Mouse (Mus musculus) forebrain, embryonic 16.5 days (tissue): ENCODE data around the gene Gnai2. TPM values are rescaled to one million over a fixed set of nuclear protein-coding genes. Genes with fewer than 3 reads are reported as not detected.

ENCODE experiments used
- ATAC-seq: fragments of 200-750 bp; cut with Nextera tagmentation; 2 replicates; pipeline ENCODE4 v1.8.0; 2017; ENCODE audit warnings: mild to moderate bottlenecking, moderate library complexity
- H3K27ac ChIP-seq: fragments of 300-500 bp; sonication (generic); 2 replicates; pipeline ENCODE4 v1.5.1; 2014; ENCODE audit warnings: low read length, control low read depth
- H3K27me3 ChIP-seq: fragments of 300-500 bp; sonication (generic); replicated peaks from 2 replicates; pipeline ENCODE4 v1.6.1; 2014; ENCODE audit warnings: low read length; ENCODE audit not compliant: control insufficient read depth, insufficient read depth
- H3K36me3 ChIP-seq: fragments of 300-500 bp; sonication (generic); 2 replicates; pipeline ENCODE4 v1.6.1; 2014; ENCODE audit not compliant: control insufficient read depth, insufficient read depth
- H3K4me1 ChIP-seq: fragments of 300-500 bp; sonication (generic); replicated peaks from 2 replicates; pipeline ENCODE4 v1.6.1; 2014; ENCODE audit warnings: low read length; ENCODE audit not compliant: control insufficient read depth, insufficient read depth
- H3K4me2 ChIP-seq: fragments of 300-500 bp; sonication (generic); 2 replicates; pipeline ENCODE4 v1.6.1; 2014; ENCODE audit warnings: mild to moderate bottlenecking, low read length, control low read depth
- H3K4me3 ChIP-seq: fragments of 300-500 bp; sonication (generic); replicated peaks from 2 replicates; pipeline ENCODE4 v1.5.1; 2014; ENCODE audit warnings: mild to moderate bottlenecking, low read length, control low read depth
- H3K9ac ChIP-seq: fragments of 300-500 bp; sonication (generic); replicated peaks from 2 replicates; pipeline ENCODE4 v1.6.1; 2014; ENCODE audit warnings: low read depth, low read length, control low read depth
- H3K9me3 ChIP-seq: fragments of 300-500 bp; sonication (generic); 2 replicates; pipeline ENCODE4 v1.6.1; 2016; ENCODE audit warnings: low read length; ENCODE audit not compliant: control insufficient read depth
- WGBS: fragments of 180-500 bp; shearing (Covaris S2); extraction: QIAGEN DNeasy Blood & Tissue Kit; methylation state at CpG from one replicate; pipeline ENCODE4 v1.1.7; 2014; 5-methylcytosine and 5-hydroxymethylcytosine counted together
- polyA plus RNA-seq: library from polyadenylated mRNA; unstranded; fragments of >200 nt; fragmentation: Nextera tagmentation; extraction: Ambion mirVana; gene quantifications from 2 replicates; pipeline ENCODE4 v1.2.1, GENCODE M21; 2015

The Gnai2 gene
- polyA plus RNA-seq, 1 experiment from 2014 or later = 299 TPM

DNA sequence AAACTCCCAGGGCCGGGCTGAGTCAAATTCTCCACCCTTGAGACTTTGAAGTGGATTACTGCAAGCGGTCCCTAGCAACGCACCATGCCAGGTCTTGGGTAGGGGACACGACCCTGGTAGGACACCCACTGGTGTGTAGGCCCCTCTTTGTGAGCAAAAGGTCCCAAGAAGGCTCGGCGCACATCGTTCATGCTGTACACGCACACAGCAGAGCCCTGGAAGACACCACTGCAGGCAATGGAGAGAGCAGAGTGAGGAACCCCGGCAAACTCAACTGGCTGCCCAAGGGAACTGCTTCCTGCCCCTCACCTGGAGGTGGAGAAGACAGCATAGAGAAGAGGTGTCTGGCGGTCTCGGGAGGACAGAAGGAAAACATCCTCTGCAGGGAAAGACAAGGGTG, 33.9 kb downstream of the Gnai2 start:
- ATAC-seq = no peak
- H3K36me3 ChIP-seq = no peaks in the 10 kb centered on the region
- no peak overlapping the region for H3K4me3 ChIP-seq
- no peak overlapping the region for H3K9ac ChIP-seq
- H3K27me3 ChIP-seq = no peaks in the 10 kb centered on the region
- peaks cover 9% of the 10 kb centered on the region for H3K4me1 ChIP-seq
- no peaks in the 10 kb centered on the region for H3K9me3 ChIP-seq
- no peak overlapping the region for H3K4me2 ChIP-seq
- 91% methylated on average over 11 of the region's 11 CpGs for WGBS
- no peak overlapping the region for H3K27ac ChIP-seq

- Histone ChIP-seq H3K4me1 (peaks cover 9% of the 10 kb centered on the region), H3K36me3 (no peaks in the 10 kb centered on the region), H3K27ac (no peak overlapping the region), H3K9me3 (no peaks in the 10 kb centered on the region), H3K27me3 (no peaks in the 10 kb centered on the region), H3K4me2 (no peak overlapping the region), H3K4me3 (no peak overlapping the region), H3K9ac (no peak overlapping the region; the same call in 1 of the 2 replicates)
- no peak for ATAC-seq
- WGBS = 80% methylated on average over 12 of the region's 12 CpGs
These were observed 34.4 kb downstream of the Gnai2 start for GRCm38 (mm10) chr9:107600745-107601144.

DNA sequence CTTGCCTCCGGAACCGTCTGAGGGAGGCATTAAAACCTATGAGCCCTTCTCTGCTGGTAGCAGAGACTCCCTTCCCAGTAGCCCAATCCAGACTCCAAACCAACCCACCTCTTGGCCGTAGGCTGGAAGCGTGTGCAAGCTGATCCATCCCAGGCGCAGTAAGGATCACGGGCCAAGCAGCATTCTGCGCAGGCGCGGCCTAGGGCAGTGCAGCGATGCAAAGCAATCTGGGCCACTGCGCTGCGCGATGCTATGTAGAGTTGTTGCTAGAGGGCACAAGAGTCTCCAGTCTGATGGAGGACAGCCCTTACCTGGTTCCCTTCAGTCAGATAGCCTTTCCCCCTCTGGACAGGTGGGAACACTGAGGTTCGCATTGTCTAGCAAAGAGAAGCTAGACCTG, 35.3 kb downstream of the Gnai2 start:
- ATAC-seq = no peak
- Histone ChIP-seq H3K9ac (peak overlapping the region; percentile 5; the same call in 1 of the 2 replicates), H3K4me1 (peaks cover 7% of the 10 kb centered on the region), H3K27me3 (no peaks in the 10 kb centered on the region), H3K9me3 (no peaks in the 10 kb centered on the region), H3K27ac (no peak overlapping the region), H3K4me2 (no peak overlapping the region), H3K36me3 (no peaks in the 10 kb centered on the region), H3K4me3 (no peak overlapping the region)
- 77% methylated on average over 14 of the region's 14 CpGs for WGBS

DNA sequence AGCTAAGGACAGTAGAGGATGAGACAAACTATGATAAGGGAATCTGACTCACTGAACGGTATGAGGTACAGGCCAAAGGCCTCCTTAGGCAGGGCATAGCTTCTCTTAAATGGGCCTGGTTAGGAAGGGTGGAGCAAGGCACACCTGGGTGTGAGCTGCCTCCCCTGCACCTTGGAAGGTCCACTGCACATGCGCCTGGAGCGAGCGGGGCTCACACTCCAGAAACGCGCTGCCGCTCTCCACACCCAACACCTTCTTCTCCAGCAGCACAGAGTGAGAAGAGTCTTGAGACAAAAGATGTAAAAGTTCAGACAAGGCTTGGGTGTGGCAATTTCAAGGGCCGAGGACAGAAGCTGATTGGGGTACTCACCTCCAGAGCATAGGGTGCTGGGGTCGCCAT, 35.7 kb downstream of the Gnai2 start:
- H3K27ac ChIP-seq = no peak overlapping the region
- no peak overlapping the region for H3K4me2 ChIP-seq
- H3K9ac ChIP-seq = no peak overlapping the region; the same call in 1 of the 2 replicates
- ATAC-seq = no peak
- WGBS = 93% methylated on average over 9 of the region's 9 CpGs
- H3K9me3 ChIP-seq = no peaks in the 10 kb centered on the region
- no peaks in the 10 kb centered on the region for H3K36me3 ChIP-seq
- peaks cover 4% of the 10 kb centered on the region for H3K4me1 ChIP-seq
- H3K27me3 ChIP-seq = no peaks in the 10 kb centered on the region
- no peak overlapping the region for H3K4me3 ChIP-seq

- Histone ChIP-seq H3K4me1 (peaks cover 4% of the 10 kb centered on the region), H3K9ac (no peak overlapping the region), H3K27ac (no peak overlapping the region), H3K4me3 (no peak overlapping the region), H3K4me2 (no peak overlapping the region), H3K9me3 (no peaks in the 10 kb centered on the region), H3K36me3 (no peaks in the 10 kb centered on the region), H3K27me3 (no peaks in the 10 kb centered on the region)
- ATAC-seq = no peak
- 82% methylated on average over 5 of the region's 5 CpGs for WGBS
These were observed 36.8 kb downstream of the Gnai2 start for GRCm38 (mm10) chr9:107598385-107598784.

DNA sequence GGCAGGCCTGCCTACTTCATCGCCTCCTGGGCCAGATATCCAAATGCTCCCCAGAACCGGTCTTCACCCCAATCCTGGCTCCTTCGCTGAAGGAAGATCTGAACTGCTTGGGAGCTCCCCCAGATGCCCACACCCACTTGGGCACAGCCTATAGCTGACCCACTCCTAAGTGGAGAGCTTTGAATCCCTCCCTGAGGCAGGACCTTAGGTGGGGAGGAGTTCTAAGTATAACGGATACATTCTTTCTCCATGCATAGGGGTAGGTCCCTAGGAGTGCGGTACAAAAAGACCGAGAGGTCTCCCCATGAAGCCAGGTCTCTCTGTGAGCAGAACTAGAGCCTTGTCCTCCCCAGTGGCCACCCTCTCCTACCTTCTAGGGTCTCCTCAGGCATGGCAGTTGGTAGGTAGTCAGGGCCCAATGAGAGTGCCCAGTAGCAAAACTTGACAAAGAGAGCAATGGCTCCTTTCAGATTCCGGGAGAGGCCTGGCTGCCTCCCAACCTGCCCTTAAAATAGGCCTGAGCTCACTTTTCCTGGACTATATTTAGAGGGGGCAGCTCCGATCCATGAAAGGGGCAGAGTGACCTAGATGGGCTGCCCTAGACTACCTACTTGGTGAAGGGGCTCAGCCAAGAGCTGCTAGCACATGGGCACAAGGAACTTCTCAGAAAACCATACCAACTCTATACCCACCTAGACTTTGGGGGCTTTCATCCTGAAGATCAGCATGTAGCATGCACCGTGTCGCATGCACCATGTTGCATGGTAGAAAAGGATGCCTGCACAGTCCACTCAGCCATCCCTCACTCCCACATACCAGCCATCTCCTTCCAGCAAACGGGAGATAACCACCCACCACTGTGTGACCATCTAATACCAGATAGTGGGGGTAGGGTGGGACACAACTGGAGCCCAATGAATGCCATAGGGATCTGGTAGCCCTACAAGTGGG, 38.3 kb downstream of the Gnai2 start:
- Histone ChIP-seq H3K27ac (no peak overlapping the region), H3K36me3 (peaks cover 4% of the 10 kb centered on the region), H3K4me2 (no peak overlapping the region), H3K27me3 (no peaks in the 10 kb centered on the region), H3K9ac (no peak overlapping the region), H3K9me3 (no peaks in the 10 kb centered on the region), H3K4me3 (no peak overlapping the region), H3K4me1 (no peaks in the 10 kb centered on the region)
- ATAC-seq = no peak
- WGBS = 86% methylated on average over 11 of the region's 11 CpGs

DNA sequence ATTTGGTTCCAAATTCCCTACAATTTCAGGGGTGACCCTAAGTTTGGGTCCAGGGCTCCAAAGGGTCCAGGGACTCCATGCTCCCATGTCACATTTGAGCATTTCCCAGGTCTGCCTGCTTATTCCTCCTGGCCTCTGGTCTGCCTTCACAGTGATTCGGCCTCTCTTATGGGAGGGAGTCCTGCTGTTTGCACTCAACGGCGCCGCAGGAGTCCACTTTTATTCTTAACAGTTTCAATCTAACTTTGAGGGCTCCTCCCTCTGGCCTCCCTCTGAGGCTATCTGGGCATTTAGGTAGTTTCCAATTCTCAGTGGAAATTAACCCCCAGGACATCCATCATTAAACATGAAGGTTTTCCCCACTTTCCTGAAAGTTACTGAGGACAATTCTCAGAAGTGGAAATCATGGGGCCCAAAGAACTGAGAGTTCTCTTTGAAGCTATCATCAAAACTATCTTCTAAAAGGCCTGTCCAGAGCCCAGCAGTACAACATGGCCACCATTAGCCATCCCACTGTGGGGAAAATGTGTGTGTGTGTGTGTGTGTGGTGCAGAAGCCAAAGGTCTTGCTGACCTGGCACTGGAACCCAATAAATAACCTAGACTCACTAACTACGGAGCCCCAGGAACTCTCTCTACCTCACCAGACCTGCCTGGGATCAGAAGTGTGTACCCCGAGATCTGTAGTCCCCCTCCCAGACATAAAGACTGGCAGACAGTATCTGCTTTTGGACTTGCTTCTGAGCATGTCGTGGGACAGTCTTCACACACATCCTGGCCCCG, 40.7 kb downstream of the Gnai2 start:
- H3K27me3 ChIP-seq = no peaks in the 10 kb centered on the region
- no peaks in the 10 kb centered on the region for H3K4me1 ChIP-seq
- no peak overlapping the region for H3K9ac ChIP-seq
- no peak overlapping the region for H3K4me2 ChIP-seq
- H3K9me3 ChIP-seq = no peaks in the 10 kb centered on the region
- WGBS = 75% methylated on average over 8 of the region's 8 CpGs
- no peak overlapping the region for H3K4me3 ChIP-seq
- ATAC-seq = no peak
- H3K27ac ChIP-seq = no peak overlapping the region
- H3K36me3 ChIP-seq = peaks cover 5% of the 10 kb centered on the region

DNA sequence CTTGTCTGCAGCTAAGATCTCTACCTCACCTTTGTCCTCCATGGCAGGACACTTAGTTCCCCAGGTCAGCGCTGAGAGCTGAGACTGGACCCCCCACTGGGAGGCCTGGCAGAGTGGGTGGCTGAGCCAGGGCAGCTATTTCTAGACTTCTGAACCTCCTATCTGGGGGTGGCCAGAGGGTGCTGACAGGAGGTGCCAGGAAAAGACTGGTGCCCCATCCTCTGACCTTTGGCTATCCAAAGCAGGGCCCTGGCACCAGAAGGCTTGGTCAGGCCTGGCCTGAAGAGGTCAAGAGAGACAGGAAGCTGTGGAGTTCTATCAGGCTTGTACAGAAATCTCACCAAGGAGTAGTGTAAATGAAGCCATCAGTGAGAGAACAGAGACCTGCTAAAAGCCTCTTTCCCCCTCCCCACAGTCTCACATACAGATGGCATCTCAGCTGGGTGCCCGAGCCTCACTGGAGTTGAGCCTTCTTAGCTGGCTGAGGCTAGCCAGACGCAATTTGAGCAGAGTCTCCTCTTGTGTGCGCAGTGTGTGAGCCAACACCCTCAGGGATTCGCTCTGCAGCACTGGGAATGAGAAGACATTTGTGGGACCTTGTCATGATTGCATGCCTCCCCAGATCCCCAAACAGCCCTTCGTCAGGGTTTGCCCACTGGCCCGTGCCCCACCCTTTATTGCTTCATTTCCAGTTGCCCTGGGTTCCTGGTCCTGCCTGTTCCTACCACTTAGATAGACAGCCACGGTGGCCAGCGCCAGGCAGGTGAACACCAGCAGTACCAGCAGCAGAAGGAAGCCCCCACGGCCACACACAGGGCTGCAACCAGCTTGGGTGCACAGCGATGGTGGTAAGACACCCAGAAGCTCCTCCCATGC, 41.8 kb downstream of the Gnai2 start:
- H3K36me3 ChIP-seq = peaks cover 5% of the 10 kb centered on the region
- H3K4me2 ChIP-seq = no peak overlapping the region
- peak; percentile 34; the same call in 1 of the 2 replicates for ATAC-seq
- H3K4me3 ChIP-seq = no peak overlapping the region
- no peak overlapping the region for H3K9ac ChIP-seq
- no peaks in the 10 kb centered on the region for H3K27me3 ChIP-seq
- 76% methylated on average over 11 of the region's 11 CpGs for WGBS
- H3K9me3 ChIP-seq = no peaks in the 10 kb centered on the region
- H3K4me1 ChIP-seq = peaks cover 3% of the 10 kb centered on the region
- 0 out of 2 replicates have a peak overlapping the region, but pooled peaks have one; percentile 13 for H3K27ac ChIP-seq

DNA sequence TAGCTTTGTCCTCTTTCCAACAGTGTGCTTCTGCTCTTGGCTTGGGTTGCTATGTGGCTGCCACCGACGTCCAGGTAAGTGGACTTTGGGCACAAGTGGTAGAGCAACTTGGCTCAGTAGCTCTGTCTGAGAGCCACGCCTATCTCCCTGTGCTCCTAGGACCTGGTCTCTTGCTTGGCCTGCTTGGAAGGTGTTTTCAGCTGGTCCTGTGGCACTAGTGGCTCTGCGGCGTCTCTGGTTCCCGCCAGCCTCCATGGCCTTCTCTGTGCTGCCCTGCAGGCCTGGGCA, 44.5 kb downstream of the Gnai2 start:
- Histone ChIP-seq H3K4me2 (no peak overlapping the region), H3K27me3 (no peaks in the 10 kb centered on the region), H3K4me1 (peaks cover 11% of the 10 kb centered on the region), H3K36me3 (peaks cover 5% of the 10 kb centered on the region), H3K4me3 (no peak overlapping the region), H3K27ac (no peak overlapping the region), H3K9me3 (no peaks in the 10 kb centered on the region), H3K9ac (no peak overlapping the region)
- whole genome bisulfite sequencing = 94% methylated on average over 6 of the region's 6 CpGs
- no peak for ATAC-seq
